Mouse (Mus musculus): ENCODE data around the gene Zcchc9. TPM values are rescaled to one million over a fixed set of nuclear protein-coding genes. Genes with fewer than 3 reads are reported as not detected.
"Not testable (repeated sequence)": the region's sequence is repeated elsewhere in the genome, so short reads cannot be mapped to it uniquely, and the experiment has no call there.

Gene Zcchc9
- polyA plus RNA-seq, 1 experiment from 2014 or later, result 16.8 TPM

- Histone ChIP-seq H3K4me1 (no peaks in the 10 kb centered on the region), H3K4me3 (no peak overlapping the region), H3K9ac (no peak overlapping the region), H3K27me3 (replicated peaks) (no peaks in the 10 kb centered on the region), H3K36me3 (peaks cover 73% of the 10 kb centered on the region), H3K9me3 (replicated peaks) (no peaks in the 10 kb centered on the region), H3K27ac (no peak overlapping the region), H3K4me2 (no peak overlapping the region)
- ATAC-seq, result no peak
- WGBS (ENCODE audit: insufficient replicate concordance), result 90% methylated on average over 6 of the region's 6 CpGs
Observed at GRCm38 (mm10) chr13:91796003-91796402, 11.5 kb downstream of the Zcchc9 start.

GRCm38 (mm10) chr13:91795593-91795992, 11.9 kb downstream of the Zcchc9 start:
- H3K9me3 ChIP-seq (replicated peaks), result no peaks in the 10 kb centered on the region
- H3K27ac ChIP-seq, result no peak overlapping the region
- no peak overlapping the region for H3K4me2 ChIP-seq
- H3K9ac ChIP-seq, result no peak overlapping the region
- H3K27me3 ChIP-seq (replicated peaks), result no peaks in the 10 kb centered on the region
- peaks cover 69% of the 10 kb centered on the region for H3K36me3 ChIP-seq
- H3K4me1 ChIP-seq, result no peaks in the 10 kb centered on the region
- ATAC-seq, result no peak
- WGBS (ENCODE audit: insufficient replicate concordance), result 87% methylated on average over 10 of the region's 10 CpGs
- no peak overlapping the region for H3K4me3 ChIP-seq

GRCm38 (mm10) chr13:91794926-91795436, 12.5 kb downstream of the Zcchc9 start:
- H3K27ac ChIP-seq, result no peak overlapping the region
- no peaks in the 10 kb centered on the region for H3K4me1 ChIP-seq
- H3K4me3 ChIP-seq, result no peak overlapping the region
- no peak overlapping the region for H3K9ac ChIP-seq
- H3K9me3 ChIP-seq (replicated peaks), result no peaks in the 10 kb centered on the region
- ATAC-seq, result no peak
- peaks cover 63% of the 10 kb centered on the region for H3K36me3 ChIP-seq
- H3K4me2 ChIP-seq, result no peak overlapping the region
- WGBS (ENCODE audit: insufficient replicate concordance), result 87% methylated on average over 13 of the region's 13 CpGs
- no peaks in the 10 kb centered on the region for H3K27me3 ChIP-seq (replicated peaks)

- Histone ChIP-seq H3K27ac (no peak overlapping the region), H3K4me2 (no peak overlapping the region), H3K27me3 (replicated peaks) (no peaks in the 10 kb centered on the region), H3K9ac (no peak overlapping the region), H3K4me3 (no peak overlapping the region), H3K36me3 (peaks cover 34% of the 10 kb centered on the region), H3K9me3 (replicated peaks) (no peaks in the 10 kb centered on the region), H3K4me1 (no peaks in the 10 kb centered on the region)
- ATAC-seq, result no peak
- WGBS (ENCODE audit: insufficient replicate concordance), result 44% methylated on average over 1 of the region's 1 CpGs
Observed at GRCm38 (mm10) chr13:91792035-91792434, 15.5 kb downstream of the Zcchc9 start.

- Histone ChIP-seq H3K4me2 (no peak overlapping the region), H3K4me1 (no peaks in the 10 kb centered on the region), H3K27me3 (replicated peaks) (no peaks in the 10 kb centered on the region), H3K9ac (no peak overlapping the region), H3K9me3 (replicated peaks) (no peaks in the 10 kb centered on the region), H3K36me3 (no peaks in the 10 kb centered on the region), H3K27ac (no peak overlapping the region), H3K4me3 (no peak overlapping the region)
- no peak for ATAC-seq
Observed at GRCm38 (mm10) chr13:91779892-91780291, 27.6 kb downstream of the Zcchc9 start.

- Histone ChIP-seq H3K4me1 (no peaks in the 10 kb centered on the region), H3K9ac (no peak overlapping the region), H3K4me3 (no peak overlapping the region), H3K9me3 (replicated peaks) (no peaks in the 10 kb centered on the region), H3K27ac (no peak overlapping the region), H3K4me2 (no peak overlapping the region), H3K36me3 (no peaks in the 10 kb centered on the region), H3K27me3 (replicated peaks) (no peaks in the 10 kb centered on the region)
- no peak for ATAC-seq
- 81% methylated on average over 5 of the region's 5 CpGs for whole genome bisulfite sequencing (ENCODE audit: insufficient replicate concordance)
Observed at GRCm38 (mm10) chr13:91778092-91778491, 29.4 kb downstream of the Zcchc9 start.

- H3K9ac ChIP-seq, result no peak overlapping the region
- no peaks in the 10 kb centered on the region for H3K36me3 ChIP-seq
- no peak overlapping the region for H3K4me2 ChIP-seq
- H3K27me3 ChIP-seq (replicated peaks), result no peaks in the 10 kb centered on the region
- WGBS (ENCODE audit: insufficient replicate concordance), result 52% methylated on average over 9 of the region's 9 CpGs
- ATAC-seq, result no peak
- no peak overlapping the region for H3K4me3 ChIP-seq
- H3K4me1 ChIP-seq, result no peaks in the 10 kb centered on the region
- no peak overlapping the region for H3K27ac ChIP-seq
- no peaks in the 10 kb centered on the region for H3K9me3 ChIP-seq (replicated peaks)
Observed at GRCm38 (mm10) chr13:91768683-91769651, 38.5 kb downstream of the Zcchc9 start.

GRCm38 (mm10) chr13:91765627-91766026, 41.9 kb downstream of the Zcchc9 start:
- no peak overlapping the region for H3K4me2 ChIP-seq
- no peaks in the 10 kb centered on the region for H3K9me3 ChIP-seq (replicated peaks)
- WGBS (ENCODE audit: insufficient replicate concordance), result 48% methylated on average over 4 of the region's 4 CpGs
- ATAC-seq, result no peak
- no peak overlapping the region for H3K27ac ChIP-seq
- H3K4me1 ChIP-seq, result no peaks in the 10 kb centered on the region
- no peak overlapping the region for H3K4me3 ChIP-seq
- no peak overlapping the region for H3K9ac ChIP-seq
- H3K27me3 ChIP-seq (replicated peaks), result no peaks in the 10 kb centered on the region
- no peaks in the 10 kb centered on the region for H3K36me3 ChIP-seq

- H3K9me3 ChIP-seq (replicated peaks); H3K4me3 ChIP-seq: not testable (repeated sequence)
Observed at GRCm38 (mm10) chr13:91763654-91764053, 43.9 kb downstream of the Zcchc9 start.

GRCm38 (mm10) chr13:91761654-91762445, 45.7 kb downstream of the Zcchc9 start:
- Histone ChIP-seq H3K4me2 (no peak overlapping the region), H3K4me1 (no peaks in the 10 kb centered on the region), H3K4me3 (no peak overlapping the region), H3K27ac (no peak overlapping the region), H3K9ac (no peak overlapping the region), H3K27me3 (replicated peaks) (no peaks in the 10 kb centered on the region), H3K36me3 (no peaks in the 10 kb centered on the region), H3K9me3 (replicated peaks) (no peaks in the 10 kb centered on the region)
- 72% methylated on average over 6 of the region's 6 CpGs for WGBS (ENCODE audit: insufficient replicate concordance)
- ATAC-seq, result no peak

More at GRCm38 (mm10) chr13:91763654-91764053, 43.9 kb downstream of the Zcchc9 start:
- 74% methylated on average over 3 of the region's 3 CpGs for WGBS (ENCODE audit: insufficient replicate concordance)
- not testable (repeated sequence) for H3K36me3 ChIP-seq; H3K4me2 ChIP-seq; ATAC-seq; H3K27ac ChIP-seq; H3K27me3 ChIP-seq (replicated peaks); H3K4me1 ChIP-seq; H3K9ac ChIP-seq

GRCm38 (mm10) chr13:91760302-91761050, 47.0 kb downstream of the Zcchc9 start:
- Histone ChIP-seq H3K27ac (no peak overlapping the region), H3K27me3 (replicated peaks) (no peaks in the 10 kb centered on the region), H3K4me1 (no peaks in the 10 kb centered on the region), H3K4me3 (no peak overlapping the region), H3K36me3 (no peaks in the 10 kb centered on the region), H3K4me2 (no peak overlapping the region), H3K9me3 (replicated peaks) (no peaks in the 10 kb centered on the region), H3K9ac (no peak overlapping the region)
- WGBS (ENCODE audit: insufficient replicate concordance), result 74% methylated on average over 8 of the region's 8 CpGs
- ATAC-seq, result no peak
